Mouse (Mus musculus) MEL (cell line): ENCODE results near the gene Myl12a.

Experiments used
- EP300 ChIP-seq, 2 experiments: IDR thresholded peaks; 2 replicates each; pipeline ENCODE4 v1.6.1; 2011; ENCODE audit warnings: improper control_type of control experiment in 2 of 2, low read length in 2 of 2, low read depth in 1 of 2, mild to moderate bottlenecking in 1 of 2
- GATA1 ChIP-seq: IDR thresholded peaks from 2 replicates; pipeline ENCODE4 v1.6.1; 2011; ENCODE audit warnings: low read depth, low read length, improper control_type of control experiment
- POLR2A ChIP-seq, 2 experiments: IDR thresholded peaks; 2 replicates each; pipeline ENCODE4 v1.6.1; 2011 to 2012; ENCODE audit warnings: low read length in 2 of 2, mild to moderate bottlenecking in 2 of 2, control low read depth in 1 of 2, improper control_type of control experiment in 1 of 2, low read depth in 1 of 2, moderate library complexity in 1 of 2; ENCODE audit not compliant: control insufficient read depth in 1 of 2, insufficient read depth in 1 of 2, poor library complexity in 1 of 2

DNA sequence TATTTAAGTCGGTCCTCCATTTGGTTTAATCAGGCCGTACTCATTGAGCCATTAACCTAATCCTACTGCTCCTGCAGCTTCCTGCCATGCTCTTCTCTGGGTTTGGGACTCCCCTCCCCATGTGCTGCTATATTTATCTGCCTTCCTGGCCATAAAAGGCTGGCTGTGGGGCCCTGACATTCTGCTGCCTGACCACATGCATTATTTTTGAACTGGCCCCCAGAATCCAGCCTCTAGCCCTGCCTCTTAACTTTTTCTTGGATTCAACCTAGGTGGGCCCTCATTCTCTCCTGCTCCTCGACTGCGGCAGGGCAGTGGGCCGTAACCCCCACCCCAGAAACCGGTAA lies 16.6 kb upstream of the Myl12a start:
- TF ChIP-seq POLR2A (IDR thresholded peaks at IDR 0.05; ENCODE audit: control insufficient read depth in 1 of 2, insufficient read depth in 1 of 2, low read depth in 1 of 2, low read length in 2 of 2, poor library complexity in 1 of 2) (no peak), EP300 (IDR thresholded peaks at IDR 0.05; ENCODE audit: low read depth in 1 of 2, low read length in 2 of 2) (no peak), GATA1 (no peak)
